Mouse (Mus musculus): ENCODE results near the gene Siglec1. TPM values are rescaled to one million over a fixed set of nuclear protein-coding genes. Genes with fewer than 3 reads are reported as not detected.

The Siglec1 gene
- polyA plus RNA-seq, 2 experiments from 2014 or later: not detected

GRCm38 (mm10) chr2:131096101-131096795 is 9.7 kb upstream of the Siglec1 start:
- ATAC-seq: peak; percentile 51

- ATAC-seq: peak; percentile 88
Observed at GRCm38 (mm10) chr2:131094823-131095222, 8.3 kb upstream of the Siglec1 start.

DNA sequence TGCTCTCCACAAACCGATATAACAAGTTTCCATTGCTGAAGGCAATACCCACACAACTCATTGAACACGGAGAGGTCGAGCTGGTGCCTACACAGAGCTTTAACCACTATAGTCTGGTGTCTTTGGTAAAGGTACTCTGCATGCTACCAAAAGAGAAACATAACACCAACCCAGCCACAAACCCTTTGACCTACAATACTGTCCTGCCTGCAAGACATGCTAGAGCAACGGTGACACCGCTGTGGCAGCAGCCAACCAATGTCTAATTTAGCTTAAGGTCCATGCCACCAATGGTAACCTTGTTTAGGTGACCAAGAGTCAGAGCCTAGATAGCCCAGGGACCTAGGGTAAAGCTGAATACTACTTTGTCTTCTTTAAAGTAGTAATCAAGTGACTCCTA is 7.0 kb upstream of the Siglec1 start:
- no peak for ATAC-seq

DNA sequence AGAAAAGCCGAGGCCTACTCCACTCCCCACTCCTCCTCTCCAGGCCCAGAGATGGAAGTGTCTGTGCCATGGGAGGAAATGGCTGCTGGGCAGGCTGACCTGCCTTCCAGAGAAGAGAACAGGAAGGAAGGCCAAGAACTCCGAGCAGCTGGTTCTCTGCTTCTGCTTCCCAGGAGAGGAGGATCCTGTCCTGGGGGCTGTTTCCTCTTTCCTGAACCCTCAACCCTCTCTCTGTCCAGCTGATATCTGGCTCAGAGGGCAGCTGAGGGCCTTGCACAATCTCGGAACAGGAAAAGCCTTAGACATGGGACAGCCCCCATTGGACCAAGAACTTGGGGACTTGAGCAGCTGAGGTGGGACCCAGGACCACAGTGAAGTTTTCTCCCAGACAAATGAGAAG is 4.3 kb upstream of the Siglec1 start:
- no peak for ATAC-seq

DNA sequence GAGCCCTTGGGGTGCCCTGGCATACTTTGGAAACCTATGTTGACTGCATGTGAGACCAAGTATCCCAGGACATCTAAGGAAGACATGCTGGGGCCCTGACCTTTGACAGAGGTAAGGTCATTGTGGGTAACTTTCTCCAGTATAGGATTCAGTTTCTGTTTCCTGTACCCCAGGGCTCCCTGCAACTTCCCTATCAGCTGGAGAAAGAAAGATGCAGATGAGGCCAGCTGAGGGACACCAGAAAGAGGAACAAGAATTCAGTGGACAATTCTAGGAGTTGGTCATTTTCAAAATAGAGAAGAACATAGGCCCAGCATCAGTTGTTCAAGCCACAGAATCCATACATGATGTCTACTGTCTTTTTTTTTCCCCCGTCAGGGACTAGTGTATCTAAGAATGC is 3.1 kb upstream of the Siglec1 start:
- ATAC-seq: no peak

DNA sequence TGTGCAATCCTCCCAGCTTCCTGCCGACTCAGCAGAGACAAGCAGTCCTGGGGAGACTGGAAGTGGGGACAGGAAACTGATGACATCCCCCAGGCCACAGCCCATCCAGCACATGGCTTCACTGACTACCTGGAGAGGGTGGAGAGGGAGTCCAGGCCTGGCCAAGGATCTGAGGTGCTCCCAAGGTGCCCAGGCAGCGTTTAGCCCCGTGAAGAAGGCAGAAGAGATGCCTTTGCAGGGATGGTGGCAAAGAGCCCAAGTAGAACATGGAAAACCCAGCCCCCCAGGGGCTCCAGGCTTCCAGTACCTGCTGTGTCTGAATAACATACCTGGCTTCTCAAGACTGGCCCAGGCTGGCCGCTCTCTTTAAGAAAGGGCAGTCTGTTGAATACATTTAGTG is 2.0 kb upstream of the Siglec1 start:
- ATAC-seq: no peak

GRCm38 (mm10) chr2:131084206-131084605 is 2.4 kb downstream of the Siglec1 start:
- ATAC-seq: no peak

DNA sequence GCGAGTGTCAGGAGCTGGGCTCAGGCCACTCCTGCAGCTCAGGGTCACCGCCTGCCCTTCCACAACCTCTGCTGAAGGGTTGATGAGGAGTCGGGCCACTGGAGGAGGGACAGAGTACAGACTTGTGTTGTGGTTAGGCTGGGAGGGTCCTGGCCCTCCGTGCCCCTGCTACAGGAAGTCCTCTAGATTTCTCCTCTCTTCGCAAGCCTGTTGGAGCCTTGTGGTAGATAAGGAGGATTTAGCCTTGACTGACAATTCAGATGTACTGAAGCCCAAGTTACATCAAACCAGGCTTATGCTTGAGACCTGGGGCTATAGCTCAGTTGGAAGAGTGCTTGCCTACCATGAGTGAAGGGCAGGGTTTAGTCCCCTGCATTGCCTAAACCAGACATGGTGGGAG is 6.1 kb downstream of the Siglec1 start:
- ATAC-seq: no peak

GRCm38 (mm10) chr2:131072536-131072935 is 14.0 kb downstream of the Siglec1 start:
- no peak for ATAC-seq

DNA sequence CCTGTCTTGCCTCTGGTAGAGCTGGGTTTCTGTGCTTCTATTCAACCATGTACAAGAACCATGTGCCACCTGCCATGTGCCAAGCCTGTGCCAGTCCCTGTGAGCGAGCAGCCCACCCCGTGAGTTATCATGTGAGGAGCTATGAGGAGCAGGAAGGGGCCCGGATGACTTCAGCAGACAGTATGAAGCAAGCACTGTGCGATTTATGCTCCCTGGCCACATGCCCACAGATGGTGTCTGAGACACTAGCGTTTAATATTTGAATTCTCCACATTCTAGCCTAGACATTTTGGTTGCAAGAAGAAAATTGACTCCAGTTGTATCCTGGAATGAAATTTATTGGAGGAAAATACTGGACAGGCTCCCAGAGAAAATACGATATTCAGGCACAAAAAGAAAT is 19.1 kb downstream of the Siglec1 start:
- no peak for ATAC-seq

DNA sequence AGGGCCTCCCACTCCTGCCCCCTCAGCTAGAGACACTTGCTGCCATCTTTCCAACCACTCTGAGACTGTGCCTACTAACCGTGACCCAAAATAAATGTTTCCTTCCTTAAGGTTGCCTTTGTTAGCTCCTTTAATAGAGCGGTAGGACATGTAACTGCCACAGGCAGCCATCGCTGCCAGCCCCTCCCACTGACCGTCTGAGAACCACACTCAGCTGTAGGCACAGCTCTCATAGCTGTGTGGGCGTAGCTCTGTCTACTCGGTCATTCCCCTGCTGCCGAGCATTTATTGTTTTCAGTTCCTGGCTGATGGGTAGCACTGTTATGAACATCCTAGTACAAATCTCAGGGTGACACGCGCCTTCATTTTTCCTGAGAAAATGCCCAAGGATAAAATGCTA is 20.2 kb downstream of the Siglec1 start:
- no peak for ATAC-seq

DNA sequence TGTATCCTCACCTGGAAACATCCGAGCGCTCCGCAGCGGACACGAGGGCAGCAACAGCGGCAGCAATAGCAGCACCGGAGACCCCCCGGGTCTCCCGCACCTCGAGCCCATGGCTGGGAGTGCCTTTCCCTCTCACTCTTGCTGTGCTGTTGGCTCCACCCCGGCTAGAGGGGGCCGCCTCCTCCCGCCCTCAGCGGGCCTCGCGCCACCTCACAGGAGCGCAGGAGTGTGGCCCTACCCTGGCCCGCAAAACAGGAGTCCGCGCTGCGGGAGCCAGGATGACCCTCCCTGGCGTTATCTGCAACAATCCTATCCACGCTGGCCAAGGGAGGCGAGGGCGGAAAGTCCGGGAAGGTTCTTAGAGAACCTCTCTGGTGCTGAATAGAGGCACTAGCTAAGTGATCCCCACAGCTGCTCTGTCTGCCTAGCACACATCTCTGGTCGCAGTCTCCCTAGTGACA is 23.1 kb downstream of the Siglec1 start, which contains the start of gene Adam33:
TSS of gene Adam33 (minus strand) at position 411 of the 461 bp plus-strand sequence.
- no peak for ATAC-seq

GRCm38 (mm10) chr2:131061607-131062006 is 25.0 kb downstream of the Siglec1 start:
- no peak for ATAC-seq

GRCm38 (mm10) chr2:131060784-131061183 is 25.8 kb downstream of the Siglec1 start:
- ATAC-seq: no peak

GRCm38 (mm10) chr2:131059781-131060540 is 26.6 kb downstream of the Siglec1 start:
- ATAC-seq: no peak

DNA sequence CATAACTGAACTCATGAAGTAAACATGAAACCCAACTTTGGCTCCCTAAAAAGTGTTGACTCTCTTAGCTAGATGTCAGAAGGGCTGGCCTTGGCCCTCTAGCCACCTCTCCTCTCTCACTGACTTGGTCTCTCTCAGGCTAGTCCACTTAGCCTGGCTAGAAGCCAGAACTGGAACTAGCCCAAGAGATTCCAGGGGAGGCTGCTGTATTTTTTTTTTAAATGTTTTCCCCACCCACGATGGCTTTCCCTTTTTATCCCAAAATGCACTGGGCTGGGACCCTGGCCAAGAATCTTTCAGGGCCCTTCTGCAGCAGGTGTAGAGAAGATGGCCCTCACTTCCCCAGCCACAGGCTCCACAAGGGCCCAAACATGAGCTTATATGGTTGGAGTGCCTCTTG is 27.2 kb downstream of the Siglec1 start:
- no peak for ATAC-seq

DNA sequence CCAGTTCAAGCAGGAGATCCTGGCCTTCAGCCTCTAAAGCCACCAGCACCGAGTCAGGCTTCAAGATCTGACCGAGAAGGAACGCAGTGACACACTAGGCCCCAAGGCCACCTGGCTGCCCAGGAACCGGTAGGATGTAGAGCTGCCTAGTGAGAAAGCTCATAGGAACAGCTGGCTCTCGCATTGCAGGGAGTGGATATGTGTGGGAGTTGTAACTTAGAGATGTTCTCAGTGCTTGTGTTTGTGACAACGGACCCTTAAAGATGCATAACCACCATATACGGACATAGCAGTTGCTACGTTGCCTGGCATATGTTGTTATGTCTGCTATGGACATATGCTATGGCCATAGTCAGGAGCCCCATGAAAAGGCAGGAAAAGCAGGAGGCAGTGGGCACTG is 27.9 kb downstream of the Siglec1 start:
- no peak for ATAC-seq

DNA sequence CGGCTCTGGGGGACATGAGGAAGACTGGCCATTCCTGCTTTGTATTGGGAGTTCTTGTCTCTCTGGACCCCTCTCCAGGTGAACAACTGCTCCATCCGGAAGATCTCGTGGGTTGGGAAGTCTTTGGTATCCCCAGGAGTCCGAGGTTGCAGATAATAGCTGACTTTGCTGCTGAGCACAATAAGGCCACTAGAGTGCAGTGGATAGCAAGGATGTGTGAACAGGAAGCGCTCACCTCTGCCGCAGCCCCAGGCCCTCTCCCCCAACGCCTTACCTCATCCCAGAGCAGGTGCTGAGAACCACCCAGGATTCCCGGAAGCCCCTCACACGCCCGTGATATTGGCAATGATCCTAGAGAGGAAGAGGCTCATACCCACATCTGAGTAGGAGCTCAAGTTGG is 30.4 kb downstream of the Siglec1 start:
- peak; percentile 87 for ATAC-seq

- ATAC-seq: peak; percentile 61
Observed at GRCm38 (mm10) chr2:131055631-131056030, 30.9 kb downstream of the Siglec1 start.

DNA sequence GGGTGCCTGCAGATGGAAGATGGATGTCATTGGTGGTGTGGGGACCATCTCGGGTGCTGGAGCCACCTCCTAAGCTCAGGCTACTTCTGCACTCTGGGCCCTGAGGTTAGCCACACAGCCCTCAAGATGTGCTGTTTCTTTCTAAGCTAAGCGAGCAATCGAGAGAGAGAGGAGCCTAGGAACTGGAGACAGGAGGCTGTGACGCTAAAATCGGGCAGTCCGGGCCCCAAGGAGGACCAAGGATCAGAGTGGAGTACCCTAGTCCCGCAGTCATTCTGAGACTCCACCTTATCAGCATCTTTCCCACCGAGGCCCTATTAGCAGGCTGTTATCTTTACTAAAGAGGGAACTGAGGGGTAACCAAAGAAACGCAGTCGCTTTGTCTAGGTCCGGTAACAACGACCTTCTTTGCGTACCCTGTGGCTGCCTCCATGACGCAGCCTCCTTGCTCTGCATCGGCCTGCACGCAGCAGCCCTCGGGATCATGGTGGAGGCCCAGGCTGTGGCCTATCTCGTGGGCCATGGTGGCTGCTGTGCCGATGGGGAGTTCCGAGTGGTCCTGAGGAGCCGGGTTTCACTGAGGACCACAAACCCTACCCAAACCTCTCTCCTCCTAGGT is 31.8 kb downstream of the Siglec1 start:
- no peak for ATAC-seq

- no peak for ATAC-seq
Observed at GRCm38 (mm10) chr2:131053851-131054645, 32.5 kb downstream of the Siglec1 start.

GRCm38 (mm10) chr2:131052862-131053418 is 33.6 kb downstream of the Siglec1 start:
- ATAC-seq: no peak

All from CD4-positive, CD25-positive, alpha-beta regulatory T cell, adult 4 months (primary cell).